Mouse (Mus musculus) CH12.LX (cell line): ENCODE measurements around the gene Schip1. TPM values are rescaled to one million over a fixed set of nuclear protein-coding genes. Genes with fewer than 3 reads are reported as not detected.

ENCODE experiments used
- polyA plus RNA-seq: library from polyadenylated mRNA; unstranded; fragments of >175 nt; gene quantifications from 2 replicates; pipeline ENCODE4 v1.2.1, GENCODE M21; 2012; ENCODE audit warnings: low read depth; ENCODE audit not compliant: insufficient read length
- total RNA-seq, 2 experiments: library from RNA; depleted of rRNA; stranded (reverse); fragments of 300-350 nt in 1 of 2; fragments of >200 nt in 1 of 2; gene quantifications; 2 replicates each; pipeline ENCODE4 v1.2.3; 2012 to 2014

Gene Schip1
- total and polyA plus RNA-seq, 3 experiments = 0.25 to 0.36 TPM; not detected in 1

Other genes starting within 250 kb of the Schip1 start
- gene Iqcj, start 172.6 kb upstream of the Schip1 start, total RNA-seq (2012; rRNA removed) = 0.47 and 0.63 TPM in 2 replicates
- not detected in 2 replicates for gene Iqcj, start 172.6 kb upstream of the Schip1 start, total RNA-seq (2014; rRNA removed)
- not detected in 2 replicates for gene Iqcj, start 172.6 kb upstream of the Schip1 start, polyA plus RNA-seq
- 0.25 and 0.29 TPM in 2 replicates for gene Iqschfp, start 172.6 kb upstream of the Schip1 start, total RNA-seq (2012; rRNA removed)
- gene Iqschfp, start 172.6 kb upstream of the Schip1 start, total RNA-seq (2014; rRNA removed) = not detected in 2 replicates
- gene Iqschfp, start 172.6 kb upstream of the Schip1 start, polyA plus RNA-seq = 0.13 TPM in 1 of 2 replicates, not detected in the other